Mouse (Mus musculus): ENCODE measurements around the gene Bmt2. TPM values are rescaled to one million over a fixed set of nuclear protein-coding genes. Genes with fewer than 3 reads are reported as not detected.

Bmt2 gene
- 9.6 and 11.1 TPM in 2 replicates for polyA plus RNA-seq (2015; fragmentation: Nextera tagmentation; extraction: Ambion mirVana)

GRCm38 (mm10) chr6:13677818-13678282 lies at the start of gene Bmt2:
Bmt2 (minus strand) TSS chr6:13677966.
- Histone ChIP-seq H3K4me2 (ENCODE audit: low read length) (peak within 1 kb of the TSS; percentile 79), H3K27me3 (ENCODE audit: insufficient read depth, low read length) (no peaks in the 10 kb centered on the region), H3K9ac (ENCODE audit: low read depth, low read length) (peak within 1 kb of the TSS; percentile 89), H3K27ac (peak within 1 kb of the TSS; percentile 95), H3K4me3 (replicated peaks; ENCODE audit: low read depth, low read length) (peak within 1 kb of the TSS; percentile 85), H3K9me3 (replicated peaks; ENCODE audit: low read length) (no peaks in the 10 kb centered on the region), H3K4me1 (replicated peaks; ENCODE audit: insufficient read depth, low read length) (no peaks in the 10 kb centered on the region), H3K36me3 (ENCODE audit: insufficient read depth, low read length) (no peaks in the 10 kb centered on the region)
- DNase-seq (ENCODE audit: low spot score): peak; percentile 99
- no peak for TF ChIP-seq CTCF (IDR thresholded peaks at IDR 0.05; ENCODE audit: low read depth)
- WGBS: under 1% methylated on average over 35 of the region's 37 CpGs
- ATAC-seq (replicated peaks; ENCODE audit: low FRiP score, low read depth): peak; percentile 99

DNA sequence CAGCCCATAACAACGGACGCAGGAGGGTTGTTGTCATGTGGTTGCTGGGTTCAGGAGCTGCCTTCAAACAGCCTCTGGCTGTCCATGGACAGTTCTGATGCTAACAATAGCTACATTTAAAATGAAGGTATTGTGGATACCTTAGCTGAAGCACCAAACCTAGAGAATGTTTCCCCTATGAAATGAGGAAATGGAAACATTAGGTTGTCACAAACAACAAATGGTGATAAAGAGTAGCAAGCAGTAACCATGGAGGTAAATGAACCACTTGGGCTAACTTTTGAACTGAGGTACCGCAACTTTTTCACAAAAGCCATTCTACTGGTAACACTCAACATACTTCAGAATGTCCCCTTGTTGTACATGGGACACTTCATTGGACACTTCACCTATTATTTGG lies 44.4 kb upstream of the Bmt2 start:
- no peaks in the 10 kb centered on the region for H3K4me1 ChIP-seq (replicated peaks; ENCODE audit: insufficient read depth, low read length)
- no peaks in the 10 kb centered on the region for H3K9me3 ChIP-seq (replicated peaks; ENCODE audit: low read length)
- H3K36me3 ChIP-seq (ENCODE audit: insufficient read depth, low read length): no peaks in the 10 kb centered on the region
- H3K27ac ChIP-seq: no peak overlapping the region
- no peak for ATAC-seq (replicated peaks; ENCODE audit: low FRiP score, low read depth)
- no peak overlapping the region for H3K4me3 ChIP-seq (replicated peaks; ENCODE audit: low read depth, low read length)
- no peaks in the 10 kb centered on the region for H3K27me3 ChIP-seq (ENCODE audit: insufficient read depth, low read length)
- no peak overlapping the region for H3K9ac ChIP-seq (ENCODE audit: low read depth, low read length)
- no peak for TF ChIP-seq CTCF (IDR thresholded peaks at IDR 0.05; ENCODE audit: low read depth)
- 96% methylated on average over 3 of the region's 3 CpGs for WGBS
- DNase-seq (ENCODE audit: low spot score): no peak
- no peak overlapping the region for H3K4me2 ChIP-seq (ENCODE audit: low read length)

GRCm38 (mm10) chr6:13714867-13715266 lies 37.1 kb upstream of the Bmt2 start:
- Histone ChIP-seq H3K9ac (ENCODE audit: low read depth, low read length) (no peak overlapping the region), H3K27me3 (ENCODE audit: insufficient read depth, low read length) (no peaks in the 10 kb centered on the region), H3K9me3 (replicated peaks; ENCODE audit: low read length) (no peaks in the 10 kb centered on the region), H3K27ac (no peak overlapping the region), H3K4me1 (replicated peaks; ENCODE audit: insufficient read depth, low read length) (no peaks in the 10 kb centered on the region), H3K4me3 (replicated peaks; ENCODE audit: low read depth, low read length) (no peak overlapping the region), H3K36me3 (ENCODE audit: insufficient read depth, low read length) (no peaks in the 10 kb centered on the region), H3K4me2 (ENCODE audit: low read length) (no peak overlapping the region)
- no peak for TF ChIP-seq CTCF (IDR thresholded peaks at IDR 0.05; ENCODE audit: low read depth)
- no peak for DNase-seq (ENCODE audit: low spot score)
- no peak for ATAC-seq (replicated peaks; ENCODE audit: low FRiP score, low read depth)
- 84% methylated on average over 3 of the region's 3 CpGs for WGBS

- no peaks in the 10 kb centered on the region for H3K36me3 ChIP-seq (ENCODE audit: insufficient read depth, low read length)
These were observed 19.1 kb upstream of the Bmt2 start for GRCm38 (mm10) chr6:13696882-13697281.

DNA sequence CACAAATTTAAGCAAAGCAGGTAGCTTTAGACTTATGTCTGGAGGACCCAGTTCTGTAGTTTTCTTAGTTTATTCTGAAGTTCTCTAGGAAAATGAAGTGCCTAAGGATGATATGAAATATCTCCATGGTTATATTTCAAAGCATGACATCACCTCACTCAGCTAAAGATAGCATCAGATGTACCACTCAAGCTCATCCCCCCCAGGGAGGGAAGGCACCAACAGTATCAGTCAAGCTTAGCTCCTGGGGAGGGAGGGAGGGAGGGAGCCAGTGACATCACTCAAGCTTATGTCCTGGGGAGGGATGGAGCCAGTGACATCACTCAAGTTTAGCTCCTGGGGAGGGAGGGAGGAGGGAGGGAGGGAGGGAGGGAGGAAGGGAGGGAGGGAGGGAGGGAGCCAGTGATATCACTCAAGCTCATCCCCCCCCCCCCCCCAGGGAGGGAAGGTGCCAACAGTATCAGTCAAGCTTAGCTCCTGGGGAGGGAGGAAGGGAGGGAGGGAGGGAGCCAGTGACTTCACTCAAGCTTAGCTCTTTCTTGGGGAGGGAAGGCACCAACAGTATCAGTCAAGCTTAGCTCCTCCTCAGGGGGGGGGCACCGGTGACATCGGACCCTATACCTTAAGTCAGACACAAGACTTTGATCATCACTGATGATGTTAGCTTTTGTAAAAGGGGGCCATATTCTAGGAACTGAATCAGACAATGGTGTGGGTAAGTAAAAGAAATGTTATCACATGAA lies 17.5 kb upstream of the Bmt2 start:
- H3K27ac ChIP-seq: no peak overlapping the region
- no peak overlapping the region for H3K9ac ChIP-seq (ENCODE audit: low read depth, low read length)
- no peaks in the 10 kb centered on the region for H3K36me3 ChIP-seq (ENCODE audit: insufficient read depth, low read length)
- ATAC-seq (replicated peaks; ENCODE audit: low FRiP score, low read depth) (no peak), DNase-seq (ENCODE audit: low spot score) (no peak)
- TF ChIP-seq CTCF (IDR thresholded peaks at IDR 0.05; ENCODE audit: low read depth): no peak
- H3K4me3 ChIP-seq (replicated peaks; ENCODE audit: low read depth, low read length): no peak overlapping the region
- no peaks in the 10 kb centered on the region for H3K27me3 ChIP-seq (ENCODE audit: insufficient read depth, low read length)
- no peaks in the 10 kb centered on the region for H3K9me3 ChIP-seq (replicated peaks; ENCODE audit: low read length)
- 83% methylated on average over 2 of the region's 2 CpGs for WGBS
- no peaks in the 10 kb centered on the region for H3K4me1 ChIP-seq (replicated peaks; ENCODE audit: insufficient read depth, low read length)
- no peak overlapping the region for H3K4me2 ChIP-seq (ENCODE audit: low read length)

More at GRCm38 (mm10) chr6:13696882-13697281, 19.1 kb upstream of the Bmt2 start:
- ATAC-seq (replicated peaks; ENCODE audit: low FRiP score, low read depth) (no peak), DNase-seq (ENCODE audit: low spot score) (no peak)
- no peak overlapping the region for H3K4me2 ChIP-seq (ENCODE audit: low read length)
- no peaks in the 10 kb centered on the region for H3K27me3 ChIP-seq (ENCODE audit: insufficient read depth, low read length)
- H3K9me3 ChIP-seq (replicated peaks; ENCODE audit: low read length): no peaks in the 10 kb centered on the region
- no peak overlapping the region for H3K4me3 ChIP-seq (replicated peaks; ENCODE audit: low read depth, low read length)
- 70% methylated on average over 4 of the region's 4 CpGs for WGBS
- no peaks in the 10 kb centered on the region for H3K4me1 ChIP-seq (replicated peaks; ENCODE audit: insufficient read depth, low read length)
- H3K9ac ChIP-seq (ENCODE audit: low read depth, low read length): no peak overlapping the region
- no peak overlapping the region for H3K27ac ChIP-seq
- no peak for TF ChIP-seq CTCF (IDR thresholded peaks at IDR 0.05; ENCODE audit: low read depth)

GRCm38 (mm10) chr6:13691657-13692294 lies 14.0 kb upstream of the Bmt2 start:
- no peaks in the 10 kb centered on the region for H3K9me3 ChIP-seq (replicated peaks; ENCODE audit: low read length)
- no peaks in the 10 kb centered on the region for H3K27me3 ChIP-seq (ENCODE audit: insufficient read depth, low read length)
- no peak overlapping the region for H3K4me3 ChIP-seq (replicated peaks; ENCODE audit: low read depth, low read length)
- TF ChIP-seq CTCF (IDR thresholded peaks at IDR 0.05; ENCODE audit: low read depth): no peak
- H3K4me1 ChIP-seq (replicated peaks; ENCODE audit: insufficient read depth, low read length): no peaks in the 10 kb centered on the region
- H3K4me2 ChIP-seq (ENCODE audit: low read length): no peak overlapping the region
- no peak overlapping the region for H3K9ac ChIP-seq (ENCODE audit: low read depth, low read length)
- no peak for DNase-seq (ENCODE audit: low spot score)
- no peaks in the 10 kb centered on the region for H3K36me3 ChIP-seq (ENCODE audit: insufficient read depth, low read length)
- H3K27ac ChIP-seq: no peak overlapping the region
- ATAC-seq (replicated peaks; ENCODE audit: low FRiP score, low read depth): no peak
- WGBS: 74% methylated on average over 2 of the region's 2 CpGs
